Mouse (Mus musculus) neural tube, embryonic 14.5 days (tissue): ENCODE measurements around the gene Bik. TPM values are rescaled to one million over a fixed set of nuclear protein-coding genes. Genes with fewer than 3 reads are reported as not detected.

Experiments used
- ATAC-seq: fragments of 200-750 bp; cut with Nextera tagmentation; 2 replicates; pipeline ENCODE4 v1.8.0; 2017; ENCODE audit warnings: low read depth, mild to moderate bottlenecking, moderate TSS enrichment, moderate library complexity
- H3K27ac ChIP-seq: fragments of 300-500 bp; sonication (generic); 2 replicates; pipeline ENCODE4 v1.5.1; 2014; ENCODE audit warnings: low read depth, mild to moderate bottlenecking, control low read depth, low read length, moderate library complexity, mixed read lengths
- H3K27me3 ChIP-seq: fragments of 300-500 bp; sonication (generic); 2 replicates; pipeline ENCODE4 v1.6.1; 2014; ENCODE audit warnings: low read length; ENCODE audit not compliant: control insufficient read depth, insufficient read depth
- H3K36me3 ChIP-seq: fragments of 300-500 bp; sonication (generic); 2 replicates; pipeline ENCODE4 v1.6.1; 2014; ENCODE audit warnings: low read length, mixed read lengths; ENCODE audit not compliant: control insufficient read depth, insufficient read depth
- H3K4me1 ChIP-seq: fragments of 300-500 bp; sonication (generic); 2 replicates; pipeline ENCODE4 v1.6.1; 2014; ENCODE audit warnings: low read length; ENCODE audit not compliant: control insufficient read depth, insufficient read depth
- H3K4me2 ChIP-seq: fragments of 300-500 bp; sonication (generic); 2 replicates; pipeline ENCODE4 v1.6.1; 2014; ENCODE audit warnings: mild to moderate bottlenecking, low read depth, low read length, control low read depth
- H3K4me3 ChIP-seq: fragments of 300-500 bp; sonication (generic); 2 replicates; pipeline ENCODE4 v1.5.1; 2014; ENCODE audit warnings: low read depth, low read length, control low read depth, mixed read lengths
- H3K9ac ChIP-seq: fragments of 300-500 bp; sonication (generic); replicated peaks from 2 replicates; pipeline ENCODE4 v1.6.1; 2014; ENCODE audit warnings: low read depth, mild to moderate bottlenecking, control low read depth, low read length, mixed read lengths
- H3K9me3 ChIP-seq: fragments of 300-500 bp; sonication (generic); 2 replicates; pipeline ENCODE4 v1.6.1; 2016; ENCODE audit warnings: low read length; ENCODE audit not compliant: control insufficient read depth
- WGBS: fragments of 180-500 bp; shearing (Covaris S2); extraction: QIAGEN DNeasy Blood & Tissue Kit; methylation state at CpG from one replicate; pipeline ENCODE4 v1.1.7; 2014; 5-methylcytosine and 5-hydroxymethylcytosine counted together
- polyA plus RNA-seq: library from polyadenylated mRNA; unstranded; fragments of >200 nt; fragmentation: Nextera tagmentation; extraction: Ambion mirVana; gene quantifications from 2 replicates; pipeline ENCODE4 v1.2.1, GENCODE M21; 2014

Gene Bik
- polyA plus RNA-seq, 1 experiment from 2014 or later: 0.52 TPM

- no peaks in the 10 kb centered on the region for H3K36me3 ChIP-seq
- no peak for ATAC-seq
- WGBS: 90% methylated on average over 3 of the region's 3 CpGs
- H3K4me1 ChIP-seq: peaks cover 14% of the 10 kb centered on the region; the same call in 1 of the 2 replicates
- H3K9me3 ChIP-seq: no peaks in the 10 kb centered on the region
- no peak overlapping the region for H3K4me2 ChIP-seq
- no peak overlapping the region for H3K9ac ChIP-seq
- H3K4me3 ChIP-seq: no peak overlapping the region
- no peak overlapping the region for H3K27ac ChIP-seq
- peaks cover 4% of the 10 kb centered on the region for H3K27me3 ChIP-seq
These were observed 41.1 kb downstream of the Bik start for GRCm38 (mm10) chr15:83567728-83568127.

DNA sequence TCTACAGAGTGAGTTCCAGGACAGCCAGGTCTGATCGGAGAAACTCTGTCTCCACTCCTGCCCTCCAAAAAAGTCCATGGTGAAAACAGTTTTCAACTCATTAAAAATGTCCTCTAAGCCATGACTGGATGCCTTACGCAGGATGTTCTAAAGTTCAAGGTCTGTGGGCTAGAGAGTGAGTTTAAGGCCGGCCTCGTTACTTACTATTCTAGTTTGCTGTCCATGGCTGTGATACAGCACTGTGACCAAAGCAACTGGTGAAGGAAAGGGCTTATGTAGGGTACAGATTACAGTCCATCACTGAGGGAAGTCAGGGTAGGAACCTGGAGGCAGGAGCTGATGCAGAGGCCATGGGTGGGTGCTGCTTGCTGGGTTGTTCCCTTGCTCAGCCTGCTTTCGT lies 41.9 kb downstream of the Bik start:
- no peak for ATAC-seq
- H3K4me2 ChIP-seq: no peak overlapping the region
- peaks cover 9% of the 10 kb centered on the region; the same call in 1 of the 2 replicates for H3K4me1 ChIP-seq
- no peaks in the 10 kb centered on the region for H3K36me3 ChIP-seq
- H3K9ac ChIP-seq: no peak overlapping the region
- no peak overlapping the region for H3K27ac ChIP-seq
- no peaks in the 10 kb centered on the region for H3K9me3 ChIP-seq
- H3K27me3 ChIP-seq: peaks cover 4% of the 10 kb centered on the region
- WGBS: 97% methylated on average over 5 of the region's 5 CpGs
- H3K4me3 ChIP-seq: no peak overlapping the region

GRCm38 (mm10) chr15:83569682-83570081 lies 43.0 kb downstream of the Bik start:
- no peaks in the 10 kb centered on the region for H3K9me3 ChIP-seq
- no peak overlapping the region for H3K4me3 ChIP-seq
- H3K4me1 ChIP-seq: no peaks in the 10 kb centered on the region
- no peak overlapping the region for H3K4me2 ChIP-seq
- WGBS: 64% methylated on average over 11 of the region's 11 CpGs
- H3K9ac ChIP-seq: no peak overlapping the region
- no peaks in the 10 kb centered on the region for H3K27me3 ChIP-seq
- no peak overlapping the region for H3K27ac ChIP-seq
- 0 out of 2 replicates have a peak, but pooled peaks cover 3% of the 10 kb centered on the region for H3K36me3 ChIP-seq
- no peak for ATAC-seq

DNA sequence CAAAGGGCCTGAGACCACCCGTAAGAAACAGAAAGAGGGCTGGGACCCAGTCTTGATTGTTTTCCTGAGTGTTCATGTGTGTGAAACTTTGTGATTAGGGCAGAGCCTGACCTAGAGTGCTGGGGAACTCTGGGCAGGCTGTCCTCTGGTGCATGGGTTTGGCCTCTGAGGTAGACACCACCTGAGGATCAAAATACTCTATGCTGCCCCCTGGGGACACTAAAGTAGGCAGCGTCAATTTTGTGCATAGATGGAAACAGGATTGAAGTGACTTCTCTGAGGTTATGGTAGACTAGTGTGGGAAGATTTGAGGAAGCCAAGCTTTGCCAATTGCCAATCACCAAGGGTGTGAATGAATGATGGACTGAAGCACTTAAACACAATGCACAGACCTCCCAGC lies 44.0 kb downstream of the Bik start:
- Histone ChIP-seq H3K36me3 (peaks cover 9% of the 10 kb centered on the region; the same call in 1 of the 2 replicates), H3K4me3 (no peak overlapping the region), H3K4me1 (no peaks in the 10 kb centered on the region), H3K4me2 (no peak overlapping the region), H3K27ac (no peak overlapping the region), H3K9ac (no peak overlapping the region), H3K27me3 (no peaks in the 10 kb centered on the region), H3K9me3 (no peaks in the 10 kb centered on the region)
- WGBS: 79% methylated on average over 2 of the region's 2 CpGs
- ATAC-seq: no peak

- H3K4me2 ChIP-seq: no peak overlapping the region
- H3K27ac ChIP-seq: no peak overlapping the region
- ATAC-seq: no peak
These were observed 45.0 kb downstream of the Bik start for GRCm38 (mm10) chr15:83571636-83572035.

DNA sequence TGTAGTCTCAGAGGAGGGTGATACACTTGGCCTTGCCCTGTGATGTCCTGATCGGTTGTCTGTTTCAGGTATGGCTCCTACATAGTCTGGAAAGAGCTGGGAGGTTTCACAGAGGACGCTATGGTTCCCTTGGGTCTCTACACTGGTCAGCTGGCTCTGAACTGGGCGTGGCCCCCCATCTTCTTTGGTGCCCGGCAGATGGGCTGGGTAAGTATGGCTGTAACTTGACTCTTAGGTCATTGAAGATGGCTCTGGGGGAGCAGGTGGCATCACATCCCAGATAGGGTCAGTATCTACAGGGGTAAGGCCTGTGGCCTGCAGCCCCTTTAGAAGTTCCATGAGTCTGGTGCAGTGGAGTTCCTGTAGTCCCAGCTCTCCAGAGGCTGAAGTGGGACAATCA lies 45.5 kb downstream of the Bik start:
- H3K36me3 ChIP-seq: peaks cover 22% of the 10 kb centered on the region

More at GRCm38 (mm10) chr15:83571636-83572035, 45.0 kb downstream of the Bik start:
- 90% methylated on average over 5 of the region's 5 CpGs for WGBS
- Histone ChIP-seq H3K4me1 (no peaks in the 10 kb centered on the region), H3K9ac (no peak overlapping the region), H3K36me3 (peaks cover 18% of the 10 kb centered on the region), H3K4me3 (no peak overlapping the region), H3K9me3 (no peaks in the 10 kb centered on the region), H3K27me3 (no peaks in the 10 kb centered on the region)

GRCm38 (mm10) chr15:83573606-83574005 lies 46.9 kb downstream of the Bik start:
- ATAC-seq: no peak
- no peak overlapping the region for H3K4me2 ChIP-seq
- H3K9me3 ChIP-seq: no peaks in the 10 kb centered on the region
- H3K27me3 ChIP-seq: no peaks in the 10 kb centered on the region
- no peak overlapping the region for H3K4me3 ChIP-seq
- no peak overlapping the region for H3K9ac ChIP-seq
- no peak overlapping the region for H3K27ac ChIP-seq
- H3K4me1 ChIP-seq: no peaks in the 10 kb centered on the region
- peaks cover 32% of the 10 kb centered on the region for H3K36me3 ChIP-seq
- WGBS: 98% methylated on average over 12 of the region's 12 CpGs

More for the DNA sequence above, 45.5 kb downstream of the Bik start:
- no peak for ATAC-seq
- Histone ChIP-seq H3K4me1 (no peaks in the 10 kb centered on the region), H3K9me3 (no peaks in the 10 kb centered on the region), H3K27me3 (no peaks in the 10 kb centered on the region), H3K27ac (no peak overlapping the region), H3K4me2 (no peak overlapping the region), H3K4me3 (no peak overlapping the region), H3K9ac (no peak overlapping the region)
- 82% methylated on average over 4 of the region's 4 CpGs for WGBS

DNA sequence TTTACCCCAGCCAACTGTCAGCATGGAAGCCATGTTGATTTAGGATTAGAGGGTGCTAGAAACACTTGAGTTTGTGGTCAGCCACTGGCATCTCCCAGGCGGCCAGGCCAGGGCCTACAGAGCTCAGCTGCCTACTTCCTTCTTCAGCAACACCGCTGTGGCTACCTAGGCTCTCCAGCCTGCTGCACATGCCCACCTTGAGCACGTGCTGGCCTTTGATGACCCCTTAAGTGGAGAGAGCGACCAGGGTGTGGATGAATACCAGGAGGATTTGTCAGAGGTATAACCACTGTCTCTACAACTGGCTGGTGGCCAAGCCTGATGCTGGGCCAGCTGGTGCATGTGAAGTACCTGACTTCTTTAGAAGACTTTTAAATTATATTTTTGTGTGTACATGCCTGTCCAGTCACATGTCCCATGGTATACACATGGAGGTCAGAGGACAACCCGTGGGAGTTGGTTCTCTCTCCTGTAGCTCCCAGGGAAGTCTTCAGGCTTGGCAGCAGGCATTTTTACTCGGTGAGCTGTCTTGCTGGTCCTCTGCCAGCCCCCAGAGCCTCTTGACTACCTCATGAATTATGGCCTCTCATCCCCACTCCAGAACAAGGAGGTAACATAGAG lies 48.2 kb downstream of the Bik start:
- Histone ChIP-seq H3K9me3 (no peaks in the 10 kb centered on the region), H3K4me1 (no peaks in the 10 kb centered on the region), H3K4me3 (no peak overlapping the region), H3K27ac (no peak overlapping the region), H3K36me3 (peaks cover 37% of the 10 kb centered on the region), H3K4me2 (no peak overlapping the region), H3K9ac (no peak overlapping the region), H3K27me3 (no peaks in the 10 kb centered on the region)
- ATAC-seq: no peak
- 85% methylated on average over 6 of the region's 6 CpGs for WGBS

GRCm38 (mm10) chr15:83575543-83575942 lies 48.9 kb downstream of the Bik start:
- Histone ChIP-seq H3K9me3 (no peaks in the 10 kb centered on the region), H3K9ac (no peak overlapping the region), H3K4me1 (no peaks in the 10 kb centered on the region), H3K27ac (no peak overlapping the region), H3K4me3 (no peak overlapping the region), H3K27me3 (no peaks in the 10 kb centered on the region), H3K36me3 (peaks cover 44% of the 10 kb centered on the region), H3K4me2 (no peak overlapping the region)
- 95% methylated on average over 8 of the region's 8 CpGs for WGBS
- ATAC-seq: no peak
